Comparison of ENCODE assay signal across 8 mouse cellular contexts in the genomic region with DNA sequence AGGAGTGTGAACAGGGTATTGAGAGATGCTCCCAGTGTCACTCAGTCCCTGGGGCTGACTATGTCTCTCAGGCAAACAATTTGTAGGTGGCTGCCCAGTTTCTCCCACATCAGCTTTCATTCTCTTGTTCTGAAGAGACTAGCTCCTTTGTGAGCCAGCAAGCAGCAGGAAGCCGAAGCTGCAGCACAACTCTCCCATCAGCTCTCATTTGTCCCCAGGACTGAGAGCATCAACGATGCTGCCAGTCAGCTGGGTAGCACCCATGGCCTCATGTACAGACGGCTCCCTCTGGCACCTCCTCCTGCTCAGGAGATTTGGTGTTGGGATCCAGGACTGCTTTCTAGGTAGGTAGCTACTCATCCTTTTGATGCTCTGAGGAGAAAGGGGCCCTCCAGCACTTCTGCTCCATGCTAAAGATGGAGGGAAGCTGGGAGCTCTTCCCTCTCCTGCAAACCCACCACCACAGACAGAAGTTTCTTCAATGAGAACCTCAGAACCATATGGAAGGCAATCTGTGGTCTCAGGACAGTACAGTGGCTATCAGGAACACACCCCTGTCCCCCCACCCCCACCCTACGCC. TPM values are rescaled to one million over a fixed set of nuclear protein-coding genes. Genes with fewer than 3 reads are reported as not detected.
DNase-seq lines count a peak whose midpoint lies in the region; ATAC-seq and TF ChIP-seq lines count a peak whose summit lies in the region.

No protein-coding gene starts in this region.

- TF ChIP-seq CTCF in lung, embryonic 14.5 days (IDR thresholded peaks at IDR 0.05; ENCODE audit: low read depth) = no peak
- no peak for TF ChIP-seq CTCF in liver, postnatal 0 days (IDR thresholded peaks at IDR 0.05; ENCODE audit: low read depth)

- peak; percentile 67 for DNase-seq in cerebellum, adult 11-12 months
- no peak for DNase-seq in cerebellum, adult 11 months
- DNase-seq in lung, embryonic 14.5 days = no peak
- no peak for DNase-seq in lung, postnatal 36 days
- DNase-seq in liver, postnatal 0 days = no peak
- DNase-seq in ovary, postnatal 10 days (ENCODE audit: low spot score) = no peak
- no peak for DNase-seq in gastrocnemius, adult 8-10 months (ENCODE audit: low spot score in 2 of 2)

- no peak for TF ChIP-seq EP300 in liver, postnatal 0 days (IDR thresholded peaks at IDR 0.05; ENCODE audit: low read depth)

- H3K9ac ChIP-seq in lung, embryonic 14.5 days = peak overlapping the region; percentile 77
- H3K9ac ChIP-seq in forebrain, embryonic 13.5 days = peak overlapping the region; percentile 80
- H3K9ac ChIP-seq in liver, postnatal 0 days (replicated peaks) = peak overlapping the region; percentile 68

- no peak overlapping the region for H3K27ac ChIP-seq in lung, embryonic 14.5 days (ENCODE audit: low read depth)
- H3K27ac ChIP-seq in forebrain, embryonic 13.5 days = peak overlapping the region; percentile 67
- H3K27ac ChIP-seq in liver, postnatal 0 days (ENCODE audit: low read depth) = no peak overlapping the region

- no peaks in the 10 kb centered on the region for H3K9me3 ChIP-seq in lung, embryonic 14.5 days (ENCODE audit: low read depth, low read length)
- H3K9me3 ChIP-seq in forebrain, embryonic 13.5 days (replicated peaks) = no peaks in the 10 kb centered on the region
- H3K9me3 ChIP-seq in liver, postnatal 0 days (ENCODE audit: low read length) = no peaks in the 10 kb centered on the region

- WGBS in lung, embryonic 14.5 days = 57% methylated on average over 4 of the region's 4 CpGs
- 13% methylated on average over 4 of the region's 4 CpGs for WGBS in forebrain, embryonic 13.5 days
- 53% methylated on average over 4 of the region's 4 CpGs for WGBS in liver, postnatal 0 days (ENCODE audit: insufficient replicate concordance)

- no peak; the same call in 1 of the 2 replicates for ATAC-seq in lung, embryonic 14.5 days (ENCODE audit: insufficient read depth)
- peak; percentile 3; the same call in 1 of the 2 replicates for ATAC-seq in forebrain, embryonic 13.5 days
- no peak for ATAC-seq in liver, postnatal 0 days

- H3K4me3 ChIP-seq in lung, embryonic 14.5 days (ENCODE audit: low read depth, low read length) = peak overlapping the region; percentile 69
- H3K4me3 ChIP-seq in forebrain, embryonic 13.5 days = peak overlapping the region; percentile 59
- peak overlapping the region; percentile 60 for H3K4me3 ChIP-seq in liver, postnatal 0 days (ENCODE audit: low read depth, low read length)

- H3K4me1 ChIP-seq in lung, embryonic 14.5 days (ENCODE audit: insufficient read depth) = peaks cover 6% of the 10 kb centered on the region; the same call in 1 of the 2 replicates
- peaks cover 37% of the 10 kb centered on the region for H3K4me1 ChIP-seq in forebrain, embryonic 13.5 days
- H3K4me1 ChIP-seq in liver, postnatal 0 days (ENCODE audit: insufficient read depth) = peaks cover 11% of the 10 kb centered on the region

- H3K27me3 ChIP-seq in lung, embryonic 14.5 days (ENCODE audit: insufficient read depth, low read length) = peaks cover 4% of the 10 kb centered on the region; the same call in 1 of the 2 replicates
- peaks cover 18% of the 10 kb centered on the region; the same call in 1 of the 2 replicates for H3K27me3 ChIP-seq in forebrain, embryonic 13.5 days
- no peaks in the 10 kb centered on the region for H3K27me3 ChIP-seq in liver, postnatal 0 days (ENCODE audit: insufficient read depth, low read length)

- H3K36me3 ChIP-seq in lung, embryonic 14.5 days (ENCODE audit: insufficient read depth) = peaks cover 31% of the 10 kb centered on the region; the same call in 1 of the 2 replicates
- peaks cover 33% of the 10 kb centered on the region for H3K36me3 ChIP-seq in forebrain, embryonic 13.5 days (ENCODE audit: poor library complexity, severe bottlenecking)
- H3K36me3 ChIP-seq in liver, postnatal 0 days (replicated peaks; ENCODE audit: insufficient read depth, low read length) = peaks cover 24% of the 10 kb centered on the region

- peak overlapping the region; percentile 97 for H3K4me2 ChIP-seq in lung, embryonic 14.5 days
- H3K4me2 ChIP-seq in forebrain, embryonic 13.5 days = peak overlapping the region; percentile 99
- H3K4me2 ChIP-seq in liver, postnatal 0 days (ENCODE audit: low read depth, low read length) = peak overlapping the region; percentile 98

RNA-seq across cellular contexts. Expression of a gene that starts 22.7 kb away (rescaled TPM):
- 5.8 and 5.9 TPM in 2 replicates for polyA plus RNA-seq in lung, embryonic 14.5 days (2014; fragmentation: Nextera tagmentation; extraction: Ambion mirVana)
- polyA plus RNA-seq in forebrain, embryonic 13.5 days (2015; fragmentation: Nextera tagmentation; extraction: Ambion mirVana) = 0.97 and 1.1 TPM in 2 replicates
- 1.6 TPM in 2 replicates for polyA plus RNA-seq in liver, postnatal 0 days (2015; fragmentation: Nextera tagmentation; extraction: Ambion mirVana)
- 1 to 10 TPM in 1 of 4 experiments, under 1 TPM in 3; 0.53 to 2.1 (median 0.78) TPM for total RNA-seq in gastrocnemius, adult 8-10 months (2022)
